Mouse (Mus musculus) G1E (cell line): ENCODE data around the gene Dusp3. TPM values are rescaled to one million over a fixed set of nuclear protein-coding genes. Genes with fewer than 3 reads are reported as not detected.

Source experiments
- ATAC-seq: 2 replicates; pipeline ENCODE4 v1.8.0; 2016; ENCODE audit warnings: mild to moderate bottlenecking; ENCODE audit not compliant: insufficient number of reproducible peaks, poor library complexity, low FRiP score, severe bottlenecking; ENCODE audit errors: extremely low read depth
- DNase-seq: peaks from one replicate; pipeline ENCODE4 v3.0.0; 2012; ENCODE audit warnings: low spot score
- H3K27me3 ChIP-seq: 2 replicates; pipeline ENCODE4 v1.6.1; 2012; ENCODE audit warnings: mild to moderate bottlenecking, low read length, inconsistent platforms; ENCODE audit not compliant: insufficient read depth
- H3K36me3 ChIP-seq: replicated peaks from 2 replicates; pipeline ENCODE3; 2012; ENCODE audit warnings: mild to moderate bottlenecking, inconsistent platforms
- H3K4me1 ChIP-seq: 2 replicates; pipeline ENCODE4 v1.6.1; 2012; ENCODE audit warnings: low read depth, low read length, inconsistent platforms, mixed read lengths; ENCODE audit not compliant: insufficient read depth
- H3K4me3 ChIP-seq: 2 replicates; pipeline ENCODE4 v1.5.1; 2012; ENCODE audit warnings: low read depth, mild to moderate bottlenecking, inconsistent platforms, low read length, moderate library complexity, mixed read lengths
- H3K9me3 ChIP-seq: replicated peaks from 2 replicates; pipeline ENCODE4 v1.6.1; 2012; ENCODE audit warnings: inconsistent platforms
- CTCF ChIP-seq: IDR thresholded peaks from 2 replicates; pipeline ENCODE4 v1.5.1; 2012; ENCODE audit warnings: low read depth, low read length, inconsistent platforms, mixed read lengths
- GATA1 ChIP-seq: IDR thresholded peaks from 2 replicates; pipeline ENCODE4 v1.6.1; 2012; ENCODE audit warnings: borderline replicate concordance, low read length, inconsistent platforms, mixed read lengths
- GATA2 ChIP-seq: IDR thresholded peaks from 2 replicates; pipeline ENCODE4 v1.6.1; 2012; ENCODE audit warnings: low read depth, low read length, inconsistent platforms, borderline replicate concordance
- POLR2AphosphoS5 ChIP-seq: IDR thresholded peaks from 2 replicates; pipeline ENCODE4 v1.6.1; 2012; ENCODE audit warnings: low read depth, low read length, inconsistent platforms; ENCODE audit not compliant: insufficient replicate concordance
- TAL1 ChIP-seq: conservative IDR thresholded peaks from 2 replicates; pipeline ENCODE4 v1.6.1; 2012; ENCODE audit warnings: low read depth, low read length, inconsistent platforms, mixed read lengths
- polyA plus RNA-seq: library from polyadenylated mRNA; stranded (reverse); fragments of >175 nt; gene quantifications from 2 replicates; pipeline ENCODE4 v1.2.3, GENCODE M21; 2012
- total RNA-seq, 2 experiments: library from RNA; stranded (forward) in 1 of 2; stranded (reverse) in 1 of 2; fragments of 200-1000 nt in 1 of 2; fragments of >200 nt in 1 of 2; fragmentation: Nextera tagmentation in 1 of 2; gene quantifications; 2 replicates each; pipeline ENCODE4 v1.2.3; 2014 to 2017

Dusp3 gene
- total and polyA plus RNA-seq, 3 experiments, result 3.4 to 17.3 (median 16.0) TPM

DNA sequence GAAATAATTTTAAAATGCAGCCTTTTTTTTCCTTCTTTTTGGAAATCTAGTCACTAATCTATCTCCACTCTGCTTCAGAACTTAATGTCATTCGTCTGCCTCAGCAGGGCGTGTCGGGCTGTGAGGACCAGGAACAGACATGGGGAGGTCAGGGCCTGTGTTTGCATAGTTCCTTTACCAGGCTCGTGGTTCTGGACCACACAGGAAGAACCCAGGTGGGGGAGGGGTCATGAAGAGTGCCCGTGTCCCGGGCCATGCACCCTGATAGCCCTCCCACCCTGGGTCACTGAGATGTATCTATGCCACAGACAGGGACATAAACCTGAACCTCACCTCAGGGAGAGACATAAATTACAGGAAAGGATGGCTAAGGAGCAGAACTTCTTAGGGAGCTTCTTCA is 12.6 kb downstream of the Dusp3 start:
- TF ChIP-seq CTCF (no peak), GATA1 (no peak), POLR2AphosphoS5 (no peak), GATA2 (no peak), TAL1 (no peak)

GRCm38 (mm10) chr11:101973496-101973895 is 13.3 kb downstream of the Dusp3 start:
- no peaks in the 10 kb centered on the region for H3K36me3 ChIP-seq
- H3K27me3 ChIP-seq, result no peaks in the 10 kb centered on the region; the same call in 1 of the 2 replicates
- DNase-seq (no peak), ATAC-seq (no peak)
- no peaks in the 10 kb centered on the region for H3K4me1 ChIP-seq
- TF ChIP-seq CTCF (no peak), TAL1 (no peak), POLR2AphosphoS5 (no peak), GATA2 (no peak), GATA1 (no peak)
- no peaks in the 10 kb centered on the region for H3K9me3 ChIP-seq
- no peak overlapping the region for H3K4me3 ChIP-seq

More for the DNA sequence above, 12.6 kb downstream of the Dusp3 start:
- Histone ChIP-seq H3K9me3 (no peaks in the 10 kb centered on the region), H3K27me3 (no peaks in the 10 kb centered on the region; the same call in 1 of the 2 replicates), H3K36me3 (no peaks in the 10 kb centered on the region), H3K4me1 (no peaks in the 10 kb centered on the region), H3K4me3 (no peak overlapping the region)
- DNase-seq, result no peak
- no peak for ATAC-seq

- H3K4me1 ChIP-seq, result no peaks in the 10 kb centered on the region
- DNase-seq, result no peak
- no peak for ATAC-seq
- no peak overlapping the region for H3K4me3 ChIP-seq
- TF ChIP-seq GATA2 (no peak), CTCF (no peak), POLR2AphosphoS5 (no peak), TAL1 (no peak), GATA1 (no peak)
- peaks cover 6% of the 10 kb centered on the region for H3K27me3 ChIP-seq
- no peaks in the 10 kb centered on the region for H3K36me3 ChIP-seq
- H3K9me3 ChIP-seq, result no peaks in the 10 kb centered on the region
These were observed 14.2 kb downstream of the Dusp3 start for GRCm38 (mm10) chr11:101972651-101973050.

DNA sequence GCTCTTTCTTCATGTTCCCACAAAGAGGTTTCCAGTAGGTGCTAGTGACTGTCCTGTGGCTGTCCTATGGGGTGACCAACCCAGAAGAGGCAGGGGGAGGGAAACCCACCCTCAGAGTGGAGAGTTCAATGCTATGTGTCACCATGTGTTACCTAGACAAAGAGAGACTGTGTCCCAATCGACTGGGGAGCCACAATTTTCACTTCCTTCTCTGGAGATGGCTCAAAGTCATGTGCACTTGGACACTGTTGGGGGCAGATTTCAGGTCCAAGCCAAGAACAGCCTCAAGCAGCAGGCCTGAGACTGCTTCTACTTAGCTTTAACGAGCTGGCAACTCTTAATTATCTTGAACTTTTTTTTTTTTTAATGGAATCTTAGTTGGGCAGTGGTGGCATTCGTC is 14.7 kb downstream of the Dusp3 start:
- ATAC-seq, result no peak
- DNase-seq, result no peak
- H3K27me3 ChIP-seq, result peaks cover 6% of the 10 kb centered on the region
- no peaks in the 10 kb centered on the region for H3K36me3 ChIP-seq
- no peaks in the 10 kb centered on the region for H3K9me3 ChIP-seq
- H3K4me3 ChIP-seq, result no peak overlapping the region
- no peak for TF ChIP-seq POLR2AphosphoS5
- no peak for TF ChIP-seq GATA2
- no peak for TF ChIP-seq TAL1
- no peak for TF ChIP-seq CTCF
- TF ChIP-seq GATA1, result no peak
- H3K4me1 ChIP-seq, result no peaks in the 10 kb centered on the region

GRCm38 (mm10) chr11:101971410-101971809 is 15.4 kb downstream of the Dusp3 start:
- peak; percentile 32 for DNase-seq
- Histone ChIP-seq H3K4me1 (no peaks in the 10 kb centered on the region), H3K9me3 (no peaks in the 10 kb centered on the region), H3K27me3 (peaks cover 10% of the 10 kb centered on the region), H3K36me3 (no peaks in the 10 kb centered on the region), H3K4me3 (no peak overlapping the region)
- TF ChIP-seq CTCF, result peak; percentile 76
- no peak for TF ChIP-seq GATA1
- no peak for TF ChIP-seq TAL1
- TF ChIP-seq POLR2AphosphoS5, result no peak
- no peak for ATAC-seq

DNA sequence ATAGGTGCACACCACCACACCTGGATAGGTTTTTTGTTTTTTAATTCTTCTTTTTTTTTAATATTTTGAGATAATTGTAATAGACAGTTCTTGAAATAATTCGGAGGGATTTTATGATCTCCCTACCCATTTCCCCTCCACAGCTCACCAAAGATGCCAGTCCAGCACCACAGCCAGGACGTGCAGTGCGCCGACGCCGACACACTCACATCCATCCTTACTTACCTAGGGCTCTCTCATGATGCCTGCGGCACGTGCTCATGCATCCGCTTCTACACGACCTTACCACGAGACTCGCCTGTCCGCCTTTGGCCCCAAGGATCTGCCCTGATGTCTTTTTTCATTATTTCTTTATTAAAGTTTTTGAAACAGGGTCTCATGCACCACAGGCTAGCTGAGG is 17.0 kb downstream of the Dusp3 start:
- ATAC-seq (no peak), DNase-seq (no peak)
- Histone ChIP-seq H3K27me3 (peaks cover 13% of the 10 kb centered on the region), H3K9me3 (no peaks in the 10 kb centered on the region), H3K4me3 (no peak overlapping the region), H3K4me1 (no peaks in the 10 kb centered on the region), H3K36me3 (no peaks in the 10 kb centered on the region)
- TF ChIP-seq GATA2 (no peak), CTCF (no peak), TAL1 (no peak)

DNA sequence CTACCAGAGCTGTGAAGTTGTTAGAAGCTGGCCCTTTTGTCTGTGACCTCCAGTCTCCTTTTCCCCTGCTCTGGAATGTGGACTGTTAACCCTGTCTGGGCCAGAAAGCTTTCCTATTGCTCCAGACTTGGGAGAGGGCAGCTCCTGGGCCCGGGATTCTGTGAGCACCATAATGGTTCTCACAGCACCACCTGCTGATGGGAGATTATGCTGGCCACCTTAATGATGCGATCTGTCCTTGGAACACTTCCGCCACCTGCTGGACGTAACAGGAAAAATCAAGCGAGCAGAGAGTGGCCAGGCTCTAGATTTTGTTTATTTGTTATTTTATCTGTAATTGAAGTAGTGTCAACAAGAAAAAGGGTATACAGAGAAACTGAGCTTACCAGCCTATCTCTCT is 18.0 kb downstream of the Dusp3 start:
- H3K9me3 ChIP-seq, result peaks cover 4% of the 10 kb centered on the region
- no peaks in the 10 kb centered on the region for H3K4me1 ChIP-seq
- TF ChIP-seq GATA1 (no peak), CTCF (peak; percentile 47)
- H3K4me3 ChIP-seq, result no peak overlapping the region
- peaks cover 17% of the 10 kb centered on the region for H3K27me3 ChIP-seq
- no peaks in the 10 kb centered on the region for H3K36me3 ChIP-seq
- ATAC-seq, result peak; percentile 28; the same call in 1 of the 2 replicates
- peak; percentile 64 for DNase-seq
